Mouse (Mus musculus): ENCODE measurements at regions not wholly inside any gene's neighbourhood (a gene's known extent, or its start where the extent isn't known, plus 50 kb on each side); places are given as distances from the start of the nearest gene placed in this dataset.

DNA sequence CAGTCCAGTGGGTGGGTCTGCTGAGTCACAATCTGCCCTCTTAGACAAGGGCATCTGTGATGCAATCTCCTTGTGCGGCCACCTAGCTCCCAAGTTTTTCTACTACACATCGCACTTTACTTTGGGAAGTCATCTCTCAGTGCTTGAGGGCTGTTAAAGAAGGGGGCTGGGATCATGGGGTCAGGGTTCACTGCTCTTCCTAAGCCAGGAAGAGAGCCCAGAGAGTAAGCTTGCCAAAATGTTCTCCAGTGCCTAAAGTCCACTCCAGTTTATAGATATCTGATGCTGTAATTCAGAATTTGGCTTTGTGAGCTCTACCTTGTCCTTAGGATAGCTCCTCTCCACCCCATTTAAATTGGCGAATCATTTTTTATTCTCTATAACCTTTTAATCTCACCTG lies 347.2 kb downstream of the Zfp619 start:
- no peak for DNase-seq (ENCODE audit: low spot score in 2 of 2)

DNA sequence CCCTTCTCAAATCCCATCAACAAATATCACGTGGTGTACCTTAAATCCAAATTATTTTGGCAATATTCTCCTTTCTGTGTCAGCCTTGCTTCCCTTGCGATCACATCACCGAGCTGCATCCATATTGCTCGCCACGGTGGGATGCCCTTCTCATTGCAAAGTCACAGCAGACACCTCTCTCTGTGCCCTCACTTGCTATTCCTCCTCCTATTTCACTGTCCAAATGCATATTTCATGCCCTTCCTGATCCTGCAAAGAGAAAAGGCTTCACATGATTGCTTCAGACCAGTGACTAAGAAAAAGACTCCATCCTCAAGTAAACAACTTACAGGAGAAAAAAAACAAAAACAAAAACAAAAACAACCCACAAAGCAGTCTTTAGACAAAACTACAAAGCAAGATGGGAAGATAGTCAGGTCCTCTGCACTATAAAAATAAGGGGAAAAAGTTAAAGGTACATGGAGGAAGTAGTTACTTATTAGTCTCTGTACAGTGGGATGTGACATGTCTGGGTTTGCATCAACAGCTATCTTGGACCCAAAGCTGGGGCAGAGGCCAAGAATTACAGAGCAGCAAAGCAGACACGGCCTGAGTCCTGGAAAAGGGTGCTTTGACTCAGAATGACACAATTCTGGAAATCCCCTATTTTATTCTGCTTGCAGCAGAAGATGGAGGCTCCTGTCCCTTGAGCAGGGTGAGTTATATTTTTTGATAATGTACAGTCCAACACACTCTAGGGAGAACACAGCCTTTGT lies 349.3 kb downstream of the Zfp619 start:
- DNase-seq (ENCODE audit: low spot score in 2 of 2) = peak in 1 of 2 experiments; percentile 11

DNA sequence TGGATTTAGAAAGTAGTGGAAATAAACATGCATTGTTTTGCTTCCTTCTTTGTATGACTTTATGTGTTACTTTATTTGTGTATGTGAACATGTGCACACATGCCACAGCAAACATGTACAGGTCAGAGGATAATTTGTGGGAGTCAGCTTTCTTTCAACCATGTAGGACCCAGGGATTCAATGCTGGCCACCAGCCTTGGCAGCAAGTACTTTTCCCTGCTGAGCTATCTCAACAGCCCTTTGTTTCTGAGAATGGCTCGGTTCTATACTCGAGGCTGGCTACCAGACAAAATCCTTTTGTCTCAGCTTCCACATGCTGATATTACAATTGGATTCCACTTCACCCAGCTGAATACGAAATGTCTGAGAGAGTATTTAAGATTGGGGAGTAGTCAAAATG lies 349.9 kb downstream of the Zfp619 start:
- no peak for DNase-seq (ENCODE audit: low spot score in 2 of 2)

DNA sequence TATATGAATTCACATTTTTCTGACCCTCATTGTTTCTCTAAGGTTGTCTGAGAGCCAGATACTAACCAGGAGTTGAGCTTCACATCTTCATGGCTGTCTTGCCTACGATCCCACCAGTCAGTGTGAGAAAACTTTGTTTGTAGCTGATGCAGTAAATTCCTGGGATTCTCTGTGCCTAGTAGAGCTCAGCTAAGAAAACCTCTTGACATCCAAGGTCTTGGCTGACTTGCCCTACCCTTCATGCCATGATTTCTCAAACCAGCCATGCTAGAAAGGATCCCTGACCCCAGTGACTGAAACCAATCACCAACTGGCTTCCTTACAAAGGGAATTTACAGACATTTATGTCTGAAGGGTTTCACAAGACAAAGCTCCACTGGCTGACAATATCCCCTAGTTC lies 364.5 kb downstream of the Zfp619 start:
- DNase-seq (ENCODE audit: low spot score in 2 of 2) = no peak

DNA sequence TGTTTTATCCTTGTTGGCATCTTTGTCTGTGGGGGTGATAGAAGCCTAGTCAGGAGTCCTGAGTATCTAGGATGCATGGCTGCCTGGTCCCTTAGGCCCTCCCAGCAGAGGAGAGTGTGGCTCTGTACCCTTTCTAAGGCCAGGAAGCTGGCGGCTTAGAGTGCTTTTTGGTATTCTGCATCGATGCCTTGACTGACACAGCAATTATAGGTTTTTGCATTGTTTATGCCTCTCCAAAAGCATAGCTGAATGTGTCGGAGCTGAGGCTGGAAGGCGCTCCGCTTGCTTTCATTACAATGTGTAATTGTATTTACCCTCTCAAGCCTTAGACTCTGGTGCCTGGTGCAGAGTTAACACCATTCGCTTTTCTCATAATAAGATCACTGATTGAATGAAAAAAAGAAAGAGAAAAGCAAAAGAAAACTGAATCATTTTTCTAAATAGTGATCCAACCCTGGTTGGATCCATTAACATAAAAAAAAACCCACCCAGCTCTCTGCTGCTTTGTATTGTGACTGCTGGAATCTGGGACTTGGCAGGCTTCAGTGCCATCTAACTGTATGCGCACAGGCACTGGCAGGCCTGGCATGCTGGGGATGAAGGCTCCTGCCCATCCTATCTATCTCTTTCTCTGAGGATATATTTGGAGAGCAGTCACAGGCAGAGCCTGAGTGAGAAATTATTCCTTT lies 376.8 kb downstream of the Zfp619 start:
- no peak for DNase-seq (ENCODE audit: low spot score in 2 of 2)

DNA sequence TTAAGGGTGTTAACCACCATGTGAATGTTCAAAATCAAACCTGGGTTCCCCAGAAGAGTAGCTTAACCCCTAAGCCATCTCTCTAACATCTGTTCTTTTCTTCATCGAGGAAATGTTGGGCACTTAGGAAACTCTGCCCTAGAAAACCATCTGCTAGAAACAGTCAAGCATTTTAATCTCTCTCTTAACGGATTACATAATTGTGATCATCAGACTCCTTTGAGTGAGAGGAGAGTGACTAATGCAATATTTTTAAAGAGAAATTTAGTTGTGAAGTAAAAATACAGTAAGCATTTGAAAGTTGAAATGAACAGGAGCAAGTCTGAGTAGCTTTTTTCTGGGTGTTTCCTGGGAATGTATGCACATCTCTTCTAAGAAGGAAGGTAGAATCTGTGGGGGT lies 379.4 kb downstream of the Zfp619 start:
- DNase-seq (ENCODE audit: low spot score in 2 of 2) = no peak

DNA sequence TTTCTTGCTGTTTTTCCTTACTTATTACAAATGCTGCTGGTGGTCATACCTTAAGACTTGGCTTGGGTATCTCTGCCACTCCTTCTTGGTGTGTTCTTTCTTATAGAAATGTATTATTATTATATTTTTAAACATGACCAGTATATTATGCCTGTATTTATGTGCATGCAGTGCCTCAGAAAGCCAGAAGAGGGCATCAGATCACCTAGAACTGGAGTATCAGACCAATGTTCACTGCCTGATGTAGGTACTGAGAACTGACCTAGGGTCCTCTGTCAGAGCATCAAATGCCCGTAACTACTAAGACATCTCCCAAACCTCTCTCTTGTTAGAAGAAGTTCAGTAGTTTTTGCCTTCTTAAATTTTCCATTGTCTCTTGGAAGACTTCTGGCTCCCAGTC lies 380.7 kb downstream of the Zfp619 start:
- no peak for DNase-seq (ENCODE audit: low spot score in 2 of 2)

DNA sequence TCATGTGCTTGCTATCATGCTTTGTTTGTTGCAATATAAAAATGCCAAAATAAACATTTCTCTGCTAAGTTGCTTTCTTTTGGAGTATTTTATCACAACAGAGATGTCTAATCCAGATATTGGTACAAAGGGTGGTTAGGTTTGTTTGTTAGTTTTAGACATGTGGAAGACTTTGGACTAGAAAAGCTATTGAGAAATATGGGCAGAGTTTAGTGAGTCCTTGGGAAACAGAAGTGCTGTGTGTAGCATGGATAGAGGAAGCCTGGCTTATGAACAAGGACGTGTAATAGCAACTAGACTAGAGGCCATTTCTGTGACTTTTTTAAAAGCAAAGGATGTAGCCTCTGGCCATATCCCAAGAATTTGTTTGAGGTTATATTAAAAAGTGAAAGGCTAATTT lies 416.4 kb downstream of the Zfp619 start:
- no peak for DNase-seq (ENCODE audit: low spot score in 2 of 2)

DNA sequence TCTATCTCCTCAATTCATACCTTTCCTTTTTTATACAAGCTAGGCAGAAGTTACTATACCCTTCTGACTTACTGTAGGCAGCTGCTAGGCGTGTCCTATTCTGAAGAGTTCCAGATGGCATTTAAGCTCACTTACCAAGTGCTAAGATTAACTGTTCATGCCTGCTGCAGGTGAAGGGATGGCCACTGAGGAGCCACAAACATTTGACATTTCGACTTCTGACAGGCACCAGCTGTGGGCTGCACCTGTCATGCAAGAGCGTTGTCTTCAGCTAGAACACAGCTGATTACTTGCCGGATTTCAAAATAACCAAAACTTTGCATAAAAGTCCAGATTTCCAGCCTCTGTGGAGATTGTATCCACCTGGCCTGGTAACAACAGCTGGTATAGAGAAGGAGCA lies 419.7 kb downstream of the Zfp619 start:
- no peak for DNase-seq (ENCODE audit: low spot score in 2 of 2)

DNA sequence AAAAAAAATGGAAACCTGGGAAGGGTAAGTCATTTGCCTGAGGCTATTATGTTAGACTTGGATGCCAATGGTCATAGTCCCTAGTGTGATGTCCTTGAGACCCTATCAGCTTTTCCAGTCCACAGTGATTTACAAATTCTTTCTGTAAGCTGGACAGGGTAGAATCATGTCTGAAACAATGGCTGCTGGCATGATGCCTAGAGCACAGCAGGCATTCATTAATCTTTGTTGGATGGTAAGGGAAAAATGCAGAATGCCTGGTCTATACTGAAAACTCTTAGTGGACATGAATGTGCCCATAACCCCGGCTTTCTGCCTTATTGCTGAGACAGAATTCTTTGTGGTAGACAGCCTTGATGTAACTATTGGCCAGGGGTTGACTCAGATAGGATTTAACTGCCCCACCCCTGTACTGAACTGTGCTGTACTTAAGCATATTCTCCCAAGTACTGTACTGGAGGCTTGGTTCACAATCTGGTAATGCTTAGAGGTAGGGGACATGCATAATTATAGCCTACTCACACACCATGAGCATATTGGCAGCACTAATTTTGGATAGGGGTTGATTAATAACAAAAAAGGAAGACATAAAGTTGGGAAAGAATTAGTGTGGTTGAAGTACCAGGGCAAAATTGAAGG lies 424.8 kb downstream of the Zfp619 start:
- no peak for DNase-seq (ENCODE audit: low spot score in 2 of 2)

DNA sequence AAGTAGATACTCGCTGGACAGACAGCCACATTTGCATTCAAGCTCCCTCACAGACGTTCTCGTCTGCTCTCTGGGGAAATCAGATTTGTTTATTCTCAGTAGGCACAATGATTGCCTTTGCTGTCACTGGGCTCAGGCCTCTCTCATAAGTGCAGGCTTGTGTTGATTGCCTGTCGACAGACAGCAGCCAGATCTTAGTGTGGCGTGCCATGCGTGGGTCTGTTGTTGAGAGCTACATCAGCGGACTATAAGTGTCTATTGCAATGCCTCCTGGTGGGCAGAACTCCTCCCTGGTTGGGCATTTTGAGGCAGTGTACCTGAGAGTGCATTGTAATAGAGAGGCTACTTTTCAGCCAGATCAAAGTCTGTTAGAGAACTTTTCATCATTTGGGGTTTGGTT lies 436.5 kb downstream of the Zfp619 start:
- no peak for DNase-seq (ENCODE audit: low spot score in 2 of 2)

DNA sequence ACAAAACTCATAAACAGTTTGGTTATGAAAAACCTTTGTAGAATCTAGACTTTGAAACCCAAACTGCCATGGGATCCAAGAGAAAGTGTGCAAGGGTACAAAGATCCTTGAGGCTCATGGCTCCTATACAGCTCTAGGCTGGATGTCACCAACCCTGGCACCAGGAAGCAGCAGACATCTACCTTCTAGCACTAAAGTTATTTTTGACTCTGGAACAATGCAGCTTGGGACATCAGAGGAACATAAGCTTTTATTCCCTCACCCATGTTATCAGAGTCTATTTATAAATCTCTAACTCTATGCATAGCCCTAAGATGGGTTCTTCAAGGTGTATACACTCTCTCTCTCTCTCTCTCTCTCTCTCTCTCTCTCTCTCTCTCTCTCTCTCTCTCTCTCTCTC lies 437.4 kb downstream of the Zfp619 start:
- no peak for DNase-seq (ENCODE audit: low spot score in 2 of 2)

DNA sequence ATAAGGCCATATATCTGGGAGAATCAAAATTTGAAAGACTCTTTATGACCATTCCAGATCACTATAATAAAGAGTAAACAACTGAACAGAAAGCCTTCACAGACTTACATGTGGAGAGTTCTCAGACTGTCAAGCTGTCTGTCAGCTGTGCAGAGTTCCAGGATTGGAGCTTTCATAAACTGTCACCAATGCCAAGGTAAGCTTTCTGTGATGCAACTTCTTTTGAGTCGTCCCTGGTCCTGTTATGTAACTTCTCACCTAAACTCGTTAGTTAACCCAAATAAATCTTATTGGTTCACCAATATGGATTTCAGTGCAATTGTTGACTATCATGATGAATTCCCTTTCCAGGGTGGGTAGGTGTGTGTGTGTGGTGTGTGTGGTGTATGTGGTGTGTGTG lies 460.6 kb downstream of the Zfp619 start:
- no peak for DNase-seq (ENCODE audit: low spot score in 2 of 2)

DNA sequence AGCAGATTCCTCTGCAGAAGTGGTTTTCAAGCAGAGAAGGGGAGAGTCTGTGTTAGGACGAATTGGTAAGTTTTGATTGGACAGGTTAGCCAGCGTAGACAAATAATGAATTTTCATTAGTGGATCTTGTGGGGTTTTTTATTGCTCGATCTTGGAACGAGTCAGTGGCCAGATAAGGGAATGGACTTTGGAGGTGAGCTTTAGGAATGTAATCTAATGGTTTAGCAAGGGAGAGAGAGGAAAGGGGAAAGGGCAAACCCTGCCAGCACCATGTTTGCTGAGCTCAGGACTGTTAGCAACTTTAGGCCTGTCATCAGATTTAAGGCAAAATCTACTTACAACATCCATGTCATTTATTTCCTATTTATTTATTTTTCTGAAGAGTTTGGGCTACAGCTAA lies 464.1 kb downstream of the Zfp619 start:
- no peak for DNase-seq (ENCODE audit: low spot score in 2 of 2)
